Mouse (Mus musculus): ENCODE data around the gene Lipo1. TPM values are rescaled to one million over a fixed set of nuclear protein-coding genes. Genes with fewer than 3 reads are reported as not detected.
"Not testable (repeated sequence)": the region's sequence is repeated elsewhere in the genome, so short reads cannot be mapped to it uniquely, and the experiment has no call there.

The Lipo1 gene
- total RNA-seq (2015; ENCODE audit: low replicate concordance) (not detected in 2 replicates), total RNA-seq (2017; ENCODE audit: low replicate concordance) (not detected in 2 replicates)

- not testable (repeated sequence) for ATAC-seq (replicated peaks; ENCODE audit: low FRiP score, poor library complexity, severe bottlenecking)
These were observed at the start of gene Lipo1 for GRCm38 (mm10) chr19:33787359-33787758. Gene Lipo1 (minus strand): TSS chr19:33787459.

- ATAC-seq (replicated peaks; ENCODE audit: low FRiP score, poor library complexity, severe bottlenecking) = no peak
These were observed 532 bp downstream of the Lipo1 start for GRCm38 (mm10) chr19:33786576-33787277.

- not testable (repeated sequence) for ATAC-seq (replicated peaks; ENCODE audit: low FRiP score, poor library complexity, severe bottlenecking)
These were observed 25.8 kb downstream of the Lipo1 start, which contains the start of gene Lipo3 for GRCm38 (mm10) chr19:33761287-33762086. Gene Lipo3 (minus strand): TSS chr19:33761951.

GRCm38 (mm10) chr19:33751259-33751658 lies 36.0 kb downstream of the Lipo1 start, which contains the start of gene Lipo2:
Gene Lipo2 (minus strand): TSS chr19:33751359.
- not testable (repeated sequence) for ATAC-seq (replicated peaks; ENCODE audit: low FRiP score, poor library complexity, severe bottlenecking)

Other genes starting within 250 kb of the Lipo1 start
- gene Gm8978, start 162.2 kb downstream of the Lipo1 start, total RNA-seq (2015; ENCODE audit: low replicate concordance) = not detected in 2 replicates
- gene Gm8978, start 162.2 kb downstream of the Lipo1 start, total RNA-seq (2017; ENCODE audit: low replicate concordance) = not detected in 2 replicates
- gene Lipo2, start 36.1 kb downstream of the Lipo1 start, total RNA-seq (2015; ENCODE audit: low replicate concordance) = not detected in 2 replicates
- not detected in 2 replicates for gene Lipo2, start 36.1 kb downstream of the Lipo1 start, total RNA-seq (2017; ENCODE audit: low replicate concordance)
- 5.0 and 7.7 TPM in 2 replicates for gene Lipo3, start 25.5 kb downstream of the Lipo1 start, total RNA-seq (2015; ENCODE audit: low replicate concordance)
- 0.98 and 2.7 TPM in 2 replicates for gene Lipo3, start 25.5 kb downstream of the Lipo1 start, total RNA-seq (2017; ENCODE audit: low replicate concordance)
- not detected in 2 replicates for gene Lipf, start 173.7 kb upstream of the Lipo1 start, total RNA-seq (2015; ENCODE audit: low replicate concordance)
- gene Lipf, start 173.7 kb upstream of the Lipo1 start, total RNA-seq (2017; ENCODE audit: low replicate concordance) = not detected in 2 replicates
- not detected in 2 replicates for gene Lipk, start 220.8 kb upstream of the Lipo1 start, total RNA-seq (2015; ENCODE audit: low replicate concordance)
- not detected in 2 replicates for gene Lipk, start 220.8 kb upstream of the Lipo1 start, total RNA-seq (2017; ENCODE audit: low replicate concordance)

All from erythroblast, adult 5-6 weeks (primary cell).